Mouse (Mus musculus) right cerebral cortex, postnatal 10 days (tissue): ENCODE measurements at regions not wholly inside any gene's neighbourhood (a gene's known extent, or its start where the extent isn't known, plus 50 kb on each side); places are given as distances from the start of the nearest gene placed in this dataset.

ENCODE experiments used
- DNase-seq, 2 experiments: peaks; one replicate each; pipeline ENCODE4 v3.0.0; 2021; ENCODE audit warnings: low spot score in 2 of 2

DNA sequence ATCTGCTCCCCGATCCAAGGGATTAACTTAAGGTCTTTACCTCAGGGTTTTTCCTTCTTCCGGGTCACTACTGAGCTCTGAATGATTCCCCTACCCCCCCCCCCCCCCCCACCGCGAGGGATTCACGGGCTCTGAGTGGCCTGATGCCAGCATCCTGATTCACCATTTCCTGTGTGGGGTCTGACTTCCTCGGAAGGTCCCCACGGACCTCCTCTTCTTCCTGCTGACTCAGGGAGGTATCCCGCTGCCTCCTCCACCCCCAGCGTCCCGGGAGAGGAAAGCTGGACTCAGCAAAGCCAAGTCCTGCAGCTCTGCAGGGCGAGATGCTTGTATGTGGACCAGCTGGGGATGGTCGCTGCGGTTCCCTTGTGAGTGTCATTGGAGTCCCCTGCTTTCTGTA lies 110.5 kb upstream of the Zfp217 start:
- DNase-seq: no peak

DNA sequence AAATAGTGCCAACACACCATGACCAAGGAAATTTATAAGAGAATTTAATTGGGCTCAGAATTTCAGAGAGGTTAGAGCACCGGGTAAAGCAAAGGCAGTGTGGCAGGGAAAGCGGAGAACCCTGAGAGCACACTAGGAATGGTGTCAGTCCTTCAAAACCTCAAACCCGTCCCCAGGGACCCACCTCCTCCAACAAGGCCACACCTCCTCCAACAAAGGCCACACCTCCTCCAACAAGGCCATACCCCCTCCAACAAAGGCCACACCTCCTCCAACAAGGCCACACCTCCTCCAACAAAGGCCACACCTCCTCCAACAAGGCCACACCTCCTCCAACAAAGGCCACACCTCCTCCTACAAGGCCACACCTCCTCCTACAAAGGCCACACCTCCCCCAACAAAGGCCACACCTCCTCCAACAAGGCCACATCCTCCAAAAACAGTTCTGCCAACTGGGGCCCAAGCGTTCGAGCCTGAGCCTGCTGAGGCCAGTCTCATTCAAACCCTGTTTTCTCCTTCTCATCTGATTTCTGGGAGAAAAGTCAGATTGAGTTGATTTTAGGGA lies 109.8 kb upstream of the Zfp217 start:
- DNase-seq: no peak

DNA sequence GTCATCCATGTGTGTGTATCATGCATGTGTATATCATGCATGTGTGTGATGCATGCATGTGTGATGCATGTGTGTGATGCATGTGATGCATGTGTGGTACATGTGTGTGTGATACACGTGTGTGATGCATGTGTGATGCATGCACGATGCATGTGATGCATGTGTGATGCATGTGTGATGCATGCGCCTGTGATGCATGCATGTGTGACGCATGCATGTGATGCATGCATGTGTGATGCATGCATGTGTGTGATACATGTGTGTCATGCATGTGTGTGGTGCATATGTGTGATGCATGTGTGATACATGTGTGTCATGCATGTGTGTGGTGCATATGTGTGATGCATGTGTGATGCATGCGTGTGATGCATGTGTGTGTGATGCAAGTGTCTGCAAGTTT lies 108.1 kb upstream of the Zfp217 start:
- no peak for DNase-seq

DNA sequence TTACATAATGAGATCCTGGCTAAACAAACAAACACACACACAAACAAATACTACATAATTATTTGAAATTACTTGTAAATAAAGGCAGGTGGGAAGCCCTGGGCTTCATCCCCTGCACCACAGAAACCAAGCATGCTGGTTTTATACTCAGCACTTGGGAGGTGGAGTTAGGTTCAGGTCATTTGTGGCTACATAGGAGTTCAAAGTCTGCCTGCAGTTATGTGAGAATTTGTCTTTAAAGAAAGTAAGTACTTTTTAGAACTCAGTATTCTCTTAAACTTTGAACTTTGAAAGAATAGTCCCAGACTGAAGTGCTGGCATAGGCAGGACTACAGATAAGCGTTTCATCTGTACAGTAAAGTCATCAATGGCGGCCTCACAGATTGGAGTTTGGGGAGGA lies 107.6 kb upstream of the Zfp217 start:
- no peak for DNase-seq

DNA sequence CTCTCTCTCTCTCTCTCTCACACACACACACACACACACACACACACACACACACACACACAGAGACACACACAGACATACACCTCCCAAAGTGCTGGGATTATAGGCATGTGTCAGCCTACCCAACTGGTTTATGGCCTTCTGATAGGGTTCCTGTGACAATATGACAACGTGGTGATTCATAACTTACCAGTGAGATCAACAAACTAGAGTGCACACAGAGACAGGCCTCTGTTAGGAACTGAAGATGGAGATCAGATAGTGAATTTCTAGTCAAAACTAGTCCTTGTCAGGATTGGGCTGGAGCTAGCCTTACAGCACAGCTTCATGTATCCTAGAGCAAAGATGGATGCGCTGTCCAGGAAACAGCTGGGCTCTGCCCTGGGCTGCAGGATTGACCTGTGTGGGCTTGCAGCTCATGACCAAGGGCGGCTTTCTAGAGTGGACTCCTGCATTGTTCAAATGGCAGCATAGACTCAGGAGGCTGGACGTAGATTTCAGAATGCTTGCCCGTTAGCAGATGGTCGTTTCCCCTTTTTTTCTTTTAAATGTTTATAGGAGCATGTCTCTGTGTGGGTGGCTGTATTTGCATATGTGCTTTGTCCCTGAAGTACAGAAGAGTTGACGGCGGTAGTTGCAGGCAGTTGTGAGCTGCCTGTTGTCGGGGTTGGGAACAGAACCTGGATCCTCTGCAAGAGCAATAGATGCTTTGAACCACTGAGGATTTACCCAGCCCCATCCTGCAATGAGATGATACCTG lies 106.0 kb upstream of the Zfp217 start:
- DNase-seq: no peak

DNA sequence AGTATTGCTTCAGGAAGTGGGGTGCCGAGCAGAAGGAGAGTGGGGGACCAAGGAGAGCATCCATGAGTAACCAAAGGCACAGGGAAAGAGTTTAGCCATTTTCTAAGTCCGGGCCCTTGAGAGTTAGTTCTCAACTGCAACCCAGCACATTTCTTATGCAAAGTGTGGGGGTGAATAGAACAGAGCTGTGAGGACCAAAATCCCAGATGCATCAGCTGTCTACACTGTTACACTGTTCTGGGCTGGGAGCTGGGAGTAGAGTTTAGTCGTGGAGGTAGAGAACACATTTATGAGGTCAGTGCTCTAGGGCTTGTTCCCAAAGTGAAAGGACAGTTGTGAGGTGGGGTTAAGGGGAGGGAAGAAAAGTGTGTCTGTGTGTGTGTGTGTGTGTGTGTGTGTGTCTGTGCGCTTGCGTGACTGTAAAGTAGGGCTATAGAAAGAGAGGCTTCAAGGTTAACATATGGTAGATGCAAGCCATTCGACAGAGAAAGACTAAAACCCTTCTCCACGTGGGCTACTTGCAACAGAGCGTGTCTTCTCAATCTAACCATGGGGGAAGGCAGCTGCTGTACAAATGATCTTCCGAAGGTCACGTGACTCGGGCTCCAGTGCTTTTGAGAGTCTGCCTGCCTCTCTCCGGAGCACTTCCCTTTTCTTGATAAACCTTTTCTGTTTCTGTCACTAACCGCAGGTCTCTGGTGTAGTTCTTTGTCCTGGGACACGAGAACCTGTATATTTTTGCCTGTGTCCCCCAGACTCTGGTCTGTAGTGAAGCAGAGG lies 104.5 kb upstream of the Zfp217 start:
- peak; percentile 54 to 63 for DNase-seq

DNA sequence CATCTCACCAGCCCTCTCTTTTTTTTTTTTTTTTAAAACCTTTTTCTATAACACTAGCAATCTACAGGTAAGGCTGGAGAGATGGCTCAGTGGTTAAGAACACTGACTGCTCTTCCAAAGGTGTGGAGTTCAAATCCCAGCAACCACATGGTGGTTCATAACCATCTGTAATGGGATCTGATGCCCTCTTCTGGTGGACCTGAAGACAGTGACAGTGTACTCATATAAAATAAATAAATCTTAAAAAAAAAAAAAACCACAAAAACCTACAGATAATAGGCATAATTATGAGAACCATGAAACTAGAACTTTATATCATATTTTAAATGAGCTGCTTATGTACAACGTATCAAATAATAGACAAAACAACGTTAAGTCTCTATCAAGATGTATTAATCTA lies 102.8 kb upstream of the Zfp217 start:
- no peak for DNase-seq

DNA sequence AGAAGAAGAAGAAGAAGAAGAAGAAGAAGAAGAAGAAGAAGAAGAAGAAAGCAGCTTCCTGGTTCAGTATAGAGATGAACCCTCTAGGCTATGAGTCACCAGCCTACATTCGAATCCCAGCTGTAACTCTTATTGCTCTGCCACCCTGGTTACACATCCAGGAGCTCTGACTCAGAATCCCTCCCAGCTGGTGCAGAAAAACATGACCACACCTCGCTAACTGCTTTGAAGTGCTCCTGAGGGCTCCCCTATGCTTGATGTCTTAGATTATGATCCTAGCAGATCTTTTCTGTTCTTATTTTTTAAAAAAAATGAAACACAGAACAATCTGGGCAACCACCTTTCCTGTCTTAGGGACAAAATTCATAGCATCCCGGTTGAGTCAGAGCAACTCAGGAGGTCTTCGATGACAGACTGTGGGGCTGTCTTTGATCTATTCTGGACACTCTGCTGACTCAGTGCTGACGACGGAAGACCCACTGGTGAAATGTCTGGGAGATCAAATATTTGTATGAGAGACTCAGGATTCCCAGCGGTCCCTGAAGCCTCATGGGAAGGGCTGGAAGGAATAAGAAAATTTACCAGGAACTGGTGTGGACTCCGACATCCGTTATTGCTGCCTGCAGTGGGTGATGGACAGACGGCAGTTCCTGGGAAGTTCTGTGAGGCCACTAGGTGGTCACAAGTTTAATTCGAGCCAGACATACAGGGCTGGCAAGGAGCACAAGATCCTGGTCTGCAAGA lies 100.0 kb upstream of the Zfp217 start:
- no peak for DNase-seq

DNA sequence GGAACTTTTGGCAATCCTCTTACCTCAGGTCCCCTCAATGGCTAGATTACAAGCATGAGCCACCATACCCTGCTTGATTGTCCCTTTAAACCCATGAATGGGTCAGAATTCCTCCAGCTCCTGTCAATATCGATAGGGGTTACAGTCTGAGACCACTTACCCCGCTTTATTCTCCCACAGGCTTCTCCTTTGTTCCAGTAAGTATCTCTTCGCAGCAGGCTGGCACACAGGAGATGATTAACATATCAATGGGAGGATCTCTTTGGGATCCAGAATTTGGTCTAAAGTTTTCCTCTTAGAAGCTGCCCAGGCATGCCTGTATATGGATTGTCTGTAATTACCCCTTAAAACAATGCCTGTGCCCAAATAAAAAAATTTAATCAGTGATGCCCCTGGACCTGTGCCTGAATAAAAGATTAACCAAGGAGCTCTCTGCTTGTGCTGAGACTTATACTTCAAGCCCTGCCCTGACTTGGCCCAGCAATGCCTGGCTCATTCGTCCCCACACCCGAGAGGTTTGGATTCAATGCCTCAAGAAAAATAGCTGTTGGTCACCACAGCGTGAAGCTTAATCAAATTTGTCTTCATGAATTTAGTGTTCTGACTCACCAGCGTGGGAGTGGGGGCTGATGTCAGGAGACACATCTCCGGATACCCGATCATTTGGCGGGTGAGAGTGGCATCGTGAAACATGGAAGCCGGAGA lies 97.9 kb upstream of the Zfp217 start:
- no peak for DNase-seq

DNA sequence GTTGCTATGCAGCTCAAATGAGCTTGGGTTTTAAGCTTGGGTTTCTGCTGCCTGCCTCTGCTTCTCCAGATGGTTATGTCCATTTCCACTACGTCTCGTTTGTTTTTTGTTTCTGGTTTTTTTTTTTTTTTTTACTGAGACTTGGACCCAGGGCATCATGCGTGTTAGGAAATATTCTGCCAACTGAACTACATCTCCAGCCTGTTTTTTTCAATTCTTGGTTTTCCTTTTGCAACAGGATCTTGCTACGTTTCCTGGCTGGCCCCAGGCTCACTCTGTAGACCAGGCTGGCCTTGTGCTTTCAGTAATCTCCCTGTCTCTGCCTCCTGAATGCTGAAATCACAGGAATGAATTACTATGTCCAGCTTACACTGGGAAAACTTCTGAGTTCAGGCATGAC lies 96.2 kb upstream of the Zfp217 start:
- DNase-seq: no peak

DNA sequence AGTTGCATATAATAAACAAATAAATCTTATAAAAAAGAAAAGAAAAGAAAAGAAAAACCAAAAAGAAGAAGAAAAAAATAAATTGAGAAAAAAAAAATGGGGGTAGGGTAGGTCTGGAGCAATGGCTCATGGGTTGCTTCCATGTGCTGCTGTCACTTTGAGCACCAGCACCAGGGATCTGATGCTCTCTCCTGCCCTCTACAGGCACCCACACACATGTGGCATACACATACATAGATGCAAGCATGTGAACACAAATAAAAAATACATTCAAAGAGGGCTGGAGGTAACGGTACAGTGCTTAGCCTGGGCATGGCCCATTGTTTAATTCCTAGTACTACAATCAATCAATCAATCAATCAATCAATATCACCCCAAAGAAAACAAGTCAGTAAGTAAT lies 90.1 kb upstream of the Zfp217 start:
- DNase-seq: no peak

DNA sequence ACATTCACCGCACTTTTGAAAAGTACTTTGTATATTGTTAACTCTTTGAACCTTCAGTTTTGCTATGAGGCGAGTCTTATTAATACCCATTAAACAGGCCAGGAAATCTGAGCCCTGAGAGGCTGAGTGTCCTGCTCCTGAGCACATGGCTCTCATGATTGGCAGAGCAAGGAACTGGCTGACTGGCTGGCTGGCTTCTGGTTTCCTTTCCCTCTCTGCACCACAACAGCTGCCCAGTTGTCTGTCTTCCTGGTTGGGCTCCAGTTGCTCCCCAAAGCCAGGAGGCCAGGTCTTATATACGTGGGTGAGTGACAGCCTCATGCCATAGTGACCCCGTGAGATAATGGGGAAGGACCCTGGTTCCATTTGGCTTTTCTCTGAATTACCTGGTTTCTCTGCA lies 85.5 kb upstream of the Zfp217 start:
- DNase-seq: no peak

DNA sequence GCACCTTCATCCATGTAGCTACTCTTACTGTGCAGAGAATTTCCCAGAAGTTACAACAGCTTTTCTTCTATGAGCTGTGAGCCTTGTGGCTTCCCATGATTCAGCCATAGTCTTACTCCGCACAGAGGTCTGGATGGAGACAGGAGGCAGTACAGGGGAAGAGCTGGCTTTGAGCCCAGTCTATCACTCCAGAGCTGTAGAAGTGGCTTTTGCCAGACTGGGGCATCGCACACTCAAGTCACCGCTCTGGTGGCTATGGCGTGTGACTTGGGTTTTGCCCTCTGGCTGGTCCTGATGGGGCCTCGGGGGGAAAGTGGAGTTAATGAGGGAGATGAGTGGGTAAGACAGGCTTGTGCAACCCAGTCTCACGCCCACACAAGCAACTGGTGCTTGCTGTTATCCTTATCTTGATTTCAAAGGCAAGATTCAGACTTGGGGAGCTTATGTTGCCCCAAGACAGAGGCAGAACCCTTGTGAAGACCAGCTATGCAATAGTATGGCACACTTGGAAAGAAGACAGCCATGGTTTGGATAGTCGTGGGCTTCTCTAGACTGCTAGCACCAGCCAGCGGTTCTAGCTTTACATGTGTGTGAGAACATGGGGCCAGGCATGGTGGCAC lies 81.7 kb upstream of the Zfp217 start:
- no peak for DNase-seq

DNA sequence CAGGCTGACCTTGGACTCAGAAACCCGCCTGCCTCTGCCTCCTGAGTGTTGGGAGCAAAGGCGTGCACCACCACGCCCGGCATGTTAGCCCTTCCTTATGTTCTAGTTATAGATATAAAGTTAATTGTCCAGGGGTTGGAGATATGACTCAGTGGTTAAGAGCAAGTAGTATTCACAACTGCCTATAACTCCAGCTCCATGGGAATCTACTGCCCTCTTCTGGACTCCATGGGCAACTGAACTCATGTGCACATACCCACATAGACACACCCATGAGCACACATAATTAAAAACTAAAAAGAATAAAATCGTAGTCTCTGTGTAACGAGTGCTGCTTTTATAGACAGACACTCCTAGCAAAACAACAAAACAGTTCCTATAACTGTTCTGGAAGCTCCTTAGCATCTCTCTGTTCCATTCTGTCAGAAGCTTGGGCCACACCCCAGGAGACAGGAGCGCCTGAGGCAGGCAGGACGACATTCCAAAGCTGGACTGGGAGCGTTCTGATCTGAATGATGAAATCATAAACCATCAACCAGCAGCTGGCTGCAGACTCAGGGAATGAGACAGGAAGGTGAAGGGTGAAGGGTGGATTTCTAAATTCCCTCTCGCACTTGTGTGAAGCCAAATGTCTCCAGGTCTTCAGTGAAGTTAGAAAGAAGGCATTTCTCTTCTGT lies 80.6 kb upstream of the Zfp217 start:
- no peak for DNase-seq

DNA sequence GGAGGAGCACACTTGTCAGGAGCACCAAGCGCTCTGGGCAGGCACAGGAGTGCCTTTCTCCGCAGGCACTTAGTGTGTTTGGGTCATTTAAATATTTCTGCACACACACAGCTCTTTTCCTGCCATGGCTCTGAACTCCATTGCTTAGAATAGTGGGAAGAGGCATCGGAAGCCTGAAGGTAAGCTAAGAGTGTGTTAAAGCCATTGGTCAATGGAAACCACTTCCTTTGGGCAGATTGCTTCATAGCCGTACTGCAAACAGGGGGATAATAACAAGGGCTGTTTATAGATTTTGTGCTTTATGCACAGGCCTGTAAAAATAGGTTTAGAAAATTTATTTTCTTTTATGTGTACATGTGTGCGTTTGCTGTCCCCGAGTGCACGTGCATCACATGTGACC lies 76.0 kb upstream of the Zfp217 start:
- DNase-seq: no peak

DNA sequence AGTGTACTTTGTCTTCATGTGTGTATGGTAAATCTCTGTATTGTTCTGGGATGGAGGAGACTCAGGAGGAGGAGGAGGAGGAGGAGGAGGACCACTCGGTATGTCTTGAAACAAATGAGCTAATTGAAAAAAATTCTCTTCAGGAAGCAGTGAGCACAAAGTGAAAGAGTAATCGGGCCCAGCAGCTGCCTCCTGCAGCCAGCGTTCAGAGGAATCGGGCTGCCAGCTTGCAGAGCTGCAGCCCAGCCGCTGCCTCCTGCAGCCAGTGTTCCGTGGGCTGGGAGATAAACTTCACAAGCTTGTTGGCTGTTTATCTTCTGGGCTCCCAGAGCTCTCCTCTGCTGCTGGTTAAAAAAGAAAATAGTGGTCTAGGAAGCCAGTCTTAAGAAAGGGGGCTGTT lies 74.9 kb upstream of the Zfp217 start:
- DNase-seq: peak; percentile 37 to 41

DNA sequence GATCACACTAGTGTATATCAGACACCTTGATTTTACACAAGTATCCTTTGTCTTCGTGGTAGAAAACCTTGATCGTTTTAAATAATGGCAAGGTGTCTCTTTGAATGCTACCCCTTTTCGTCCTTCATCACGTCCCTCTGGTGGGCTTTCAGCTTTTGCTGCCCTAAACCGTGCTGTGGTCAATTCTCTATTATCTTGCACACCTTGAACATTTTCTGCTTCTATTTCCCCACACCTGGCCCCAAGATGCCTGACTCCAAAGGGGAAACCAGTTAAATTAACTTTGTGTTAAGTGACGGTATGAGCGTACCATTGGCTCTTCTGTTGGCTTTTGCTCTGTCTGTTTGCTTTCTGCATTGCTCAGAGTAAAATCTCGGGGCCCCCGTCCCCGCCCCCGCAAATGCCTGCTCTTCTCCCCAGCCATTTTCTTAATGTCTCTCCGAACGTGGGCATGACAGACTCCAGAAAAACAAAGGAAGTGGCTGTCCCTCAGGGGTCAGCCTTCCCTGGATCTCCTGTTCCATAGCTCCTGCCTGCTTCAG lies 74.2 kb upstream of the Zfp217 start:
- no peak for DNase-seq

DNA sequence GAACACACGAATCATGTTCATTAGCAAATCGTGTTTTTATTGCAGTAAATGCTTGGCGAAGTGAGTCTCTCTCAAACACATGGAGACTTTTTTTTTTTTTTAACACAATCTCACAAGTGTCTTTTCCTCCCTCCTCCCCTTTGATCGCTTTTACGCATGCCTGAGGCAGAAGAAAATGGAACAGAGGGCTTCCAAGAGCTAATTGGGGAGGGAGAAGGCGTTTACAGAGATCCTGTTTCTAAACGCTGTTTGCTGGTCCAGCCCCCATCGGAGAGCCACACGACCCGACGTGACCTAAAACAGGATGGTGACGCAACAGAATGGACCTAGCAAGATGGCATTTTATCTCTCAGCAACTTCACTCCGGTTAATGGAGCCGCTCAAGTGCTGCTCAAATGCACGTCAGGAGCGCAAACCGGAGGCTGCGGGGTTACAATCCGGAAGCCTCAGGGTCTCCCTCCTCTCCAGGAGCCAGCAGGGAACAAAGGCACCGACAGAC lies 73.0 kb upstream of the Zfp217 start:
- DNase-seq: peak; percentile 46 to 59

DNA sequence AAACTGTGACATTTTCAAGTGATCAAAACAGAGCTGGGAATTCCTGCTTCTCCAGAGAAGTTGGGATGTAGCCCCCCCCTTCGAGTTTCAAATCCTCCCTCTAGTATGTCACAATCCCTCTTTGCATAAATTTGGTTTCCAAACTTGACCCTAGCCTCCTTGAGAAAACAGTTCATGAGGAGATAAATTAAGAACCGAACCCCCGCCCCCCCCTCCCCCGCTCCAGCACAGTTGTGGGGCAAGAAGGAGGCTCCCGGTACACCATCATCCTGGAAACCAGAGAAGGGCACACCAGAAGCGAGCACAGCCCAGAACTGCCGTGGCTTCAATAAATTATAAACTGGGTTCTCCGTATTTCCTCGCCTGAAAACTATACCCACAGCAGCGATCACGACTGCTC lies 72.5 kb upstream of the Zfp217 start:
- DNase-seq: no peak
